Mouse (Mus musculus) limb, embryonic 14.5 days (tissue): Measurements from ENCODE around the gene Metap1d. TPM values are rescaled to one million over a fixed set of nuclear protein-coding genes. Genes with fewer than 3 reads are reported as not detected.
A peak's percentile ranks its signal among the peaks of the same experiment; 100 is the strongest.

Source experiments
- ATAC-seq: fragments of 200-750 bp; cut with Nextera tagmentation; 2 replicates; pipeline ENCODE4 v1.8.0; 2017; ENCODE audit warnings: low read depth, moderate number of reproducible peaks, moderate TSS enrichment; ENCODE audit not compliant: low FRiP score
- DNase-seq: peaks from one replicate; pipeline ENCODE4 v3.0.0-alpha.2; 2015; ENCODE audit warnings: low spot score
- H3K27ac ChIP-seq: fragments of 300-500 bp; sonication (generic); replicated peaks from 2 replicates; pipeline ENCODE4 v1.5.1; 2014; ENCODE audit warnings: low read depth, mild to moderate bottlenecking, low read length, moderate library complexity, mixed read lengths
- H3K27me3 ChIP-seq: fragments of 300-500 bp; sonication (generic); 2 replicates; pipeline ENCODE4 v1.6.1; 2014; ENCODE audit warnings: low read length, mixed read lengths; ENCODE audit not compliant: control insufficient read depth, insufficient read depth
- H3K36me3 ChIP-seq: fragments of 300-500 bp; sonication (generic); 2 replicates; pipeline ENCODE4 v1.6.1; 2014; ENCODE audit warnings: mild to moderate bottlenecking, low read length, moderate library complexity, mixed read lengths; ENCODE audit not compliant: control insufficient read depth, insufficient read depth
- H3K4me1 ChIP-seq: fragments of 300-500 bp; sonication (generic); 2 replicates; pipeline ENCODE4 v1.6.1; 2014; ENCODE audit warnings: antibody characterized with exemption, low read length, mixed read lengths; ENCODE audit not compliant: control insufficient read depth, insufficient read depth
- H3K4me2 ChIP-seq: fragments of 300-500 bp; sonication (generic); replicated peaks from 2 replicates; pipeline ENCODE4 v1.6.1; 2014; ENCODE audit warnings: low read depth, mild to moderate bottlenecking, low read length, moderate library complexity; ENCODE audit not compliant: severe bottlenecking
- H3K4me3 ChIP-seq: fragments of 300-500 bp; sonication (generic); replicated peaks from 2 replicates; pipeline ENCODE4 v1.5.1; 2014; ENCODE audit warnings: low read length
- H3K9ac ChIP-seq: fragments of 300-500 bp; sonication (generic); 2 replicates; pipeline ENCODE4 v1.6.1; 2014; ENCODE audit warnings: mild to moderate bottlenecking, low read depth, low read length, moderate library complexity; ENCODE audit not compliant: severe bottlenecking
- H3K9me3 ChIP-seq: fragments of 300-500 bp; sonication (generic); 2 replicates; pipeline ENCODE4 v1.6.1; 2016; ENCODE audit warnings: low read length; ENCODE audit not compliant: control insufficient read depth
- POLR2A ChIP-seq: fragments of 200-500 bp; IDR thresholded peaks from 2 replicates; pipeline ENCODE4 v1.8.0; 2012; ENCODE audit warnings: inconsistent platforms, mild to moderate bottlenecking, moderate library complexity, borderline replicate concordance; ENCODE audit not compliant: insufficient read depth, insufficient read length; ENCODE audit errors: extremely low read depth
- WGBS: fragments of 180-500 bp; shearing (Covaris S2); extraction: QIAGEN DNeasy Blood & Tissue Kit; methylation state at CpG from one replicate; pipeline ENCODE4 v1.1.7; 2014; 5-methylcytosine and 5-hydroxymethylcytosine counted together
- polyA plus RNA-seq, 2 experiments: library from polyadenylated mRNA; depleted of rRNA in 1 of 2; stranded (reverse) in 1 of 2; unstranded in 1 of 2; fragments of >200 nt; fragmentation: Nextera tagmentation in 1 of 2; extraction: Ambion mirVana in 1 of 2; gene quantifications; 2 replicates each; pipeline versions ENCODE4 v1.2.1 to v1.2.3; 2012 to 2014

Metap1d gene
- polyA plus RNA-seq (2012; rRNA removed) (79.4 and 86.8 TPM in 2 replicates), polyA plus RNA-seq (2014; fragmentation: Nextera tagmentation; extraction: Ambion mirVana) (44.3 and 54.5 TPM in 2 replicates)

DNA sequence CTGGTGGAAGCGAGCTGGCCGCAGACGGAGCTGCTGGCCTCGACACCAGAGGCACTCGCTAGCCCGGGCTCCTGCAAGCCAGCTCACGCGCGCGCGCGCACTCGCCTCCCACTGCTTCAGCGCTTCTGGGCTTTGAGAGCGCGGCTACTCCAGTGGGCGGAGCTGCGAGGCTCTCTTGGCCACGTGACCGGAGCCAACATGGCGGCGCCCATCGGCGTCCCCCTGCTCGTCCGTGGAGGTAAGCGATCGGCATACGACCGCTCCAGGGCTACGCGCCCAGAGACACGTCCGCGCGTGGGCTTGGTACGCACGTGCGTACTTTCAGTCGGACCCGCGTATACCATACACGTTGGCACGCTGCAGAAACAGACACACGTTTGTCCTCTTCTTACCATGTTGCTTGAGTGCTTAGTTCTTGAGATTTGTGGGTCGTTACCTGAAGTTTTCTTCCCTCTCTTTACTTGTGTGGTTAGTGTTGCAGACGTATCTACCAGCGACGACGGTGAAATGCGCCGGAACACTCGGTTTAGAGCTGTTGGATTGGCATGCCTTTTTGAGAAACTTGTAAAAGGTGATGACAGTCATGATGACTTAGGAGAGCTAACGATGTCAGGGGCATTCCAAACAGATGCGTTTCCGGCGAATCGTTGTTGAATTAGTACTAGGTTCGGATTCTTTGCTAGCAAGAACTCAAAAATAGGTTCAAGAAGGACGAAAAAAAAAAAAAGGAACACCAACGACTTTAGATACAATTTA lies at the start of gene Metap1d:
TSS of gene Metap1d (plus strand) at position 116 of the 756 bp plus-strand sequence.
- H3K4me3 ChIP-seq = peak within 1 kb of the TSS; percentile 69
- no peaks in the 10 kb centered on the region for H3K36me3 ChIP-seq
- H3K27ac ChIP-seq = peak within 1 kb of the TSS; percentile 67
- DNase-seq (peak; percentile 95), ATAC-seq (peak; percentile 98)
- no peaks in the 10 kb centered on the region for H3K9me3 ChIP-seq
- WGBS = under 1% methylated on average over 61 of the region's 61 CpGs
- H3K27me3 ChIP-seq = no peaks in the 10 kb centered on the region
- no peaks in the 10 kb centered on the region for H3K4me1 ChIP-seq
- H3K9ac ChIP-seq = peak within 1 kb of the TSS; percentile 68
- H3K4me2 ChIP-seq = peak within 1 kb of the TSS; percentile 83
- TF ChIP-seq POLR2A = peak; percentile 93; the same call in 1 of the 2 replicates

GRCm38 (mm10) chr2:71405613-71406012 lies 47.5 kb upstream of the Metap1d start:
- 90% methylated on average over 1 of the region's 1 CpGs for WGBS
- no peak for TF ChIP-seq POLR2A
- Histone ChIP-seq H3K27ac (no peak overlapping the region), H3K4me3 (no peak overlapping the region), H3K36me3 (peaks cover 35% of the 10 kb centered on the region), H3K9ac (no peak overlapping the region), H3K9me3 (no peaks in the 10 kb centered on the region), H3K4me1 (no peaks in the 10 kb centered on the region), H3K4me2 (no peak overlapping the region), H3K27me3 (no peaks in the 10 kb centered on the region)
- no peak for DNase-seq
- ATAC-seq = no peak

GRCm38 (mm10) chr2:71418760-71419280 lies 34.3 kb upstream of the Metap1d start:
- DNase-seq = no peak
- 68% methylated on average over 3 of the region's 3 CpGs for WGBS
- Histone ChIP-seq H3K9me3 (no peaks in the 10 kb centered on the region), H3K4me1 (no peaks in the 10 kb centered on the region), H3K4me3 (no peak overlapping the region), H3K9ac (no peak overlapping the region), H3K27me3 (no peaks in the 10 kb centered on the region), H3K4me2 (no peak overlapping the region), H3K36me3 (peaks cover 39% of the 10 kb centered on the region), H3K27ac (no peak overlapping the region)
- ATAC-seq = no peak
- no peak for TF ChIP-seq POLR2A

DNA sequence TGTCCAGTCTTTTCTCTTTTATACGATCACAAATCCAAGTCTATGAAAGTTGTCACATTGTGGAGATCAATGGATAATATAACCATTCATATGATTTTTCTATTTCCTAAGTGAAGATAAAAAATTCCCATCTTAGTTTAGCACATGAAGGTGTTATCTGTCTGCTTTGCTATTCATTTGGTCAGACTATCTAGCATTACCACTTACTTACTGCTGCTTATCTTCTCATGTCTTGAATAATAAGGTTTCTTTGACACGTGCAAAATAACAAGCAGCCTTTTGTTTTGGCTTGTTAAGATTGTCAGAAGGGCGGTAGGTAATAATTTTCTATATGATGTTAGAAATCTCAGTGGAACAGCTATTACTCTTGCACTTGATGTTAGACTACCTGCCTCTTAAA lies 33.7 kb upstream of the Metap1d start:
- Histone ChIP-seq H3K4me3 (no peak overlapping the region), H3K27ac (no peak overlapping the region), H3K4me1 (no peaks in the 10 kb centered on the region), H3K27me3 (no peaks in the 10 kb centered on the region), H3K36me3 (peaks cover 39% of the 10 kb centered on the region), H3K4me2 (no peak overlapping the region), H3K9me3 (no peaks in the 10 kb centered on the region), H3K9ac (no peak overlapping the region)
- DNase-seq (no peak), ATAC-seq (no peak)
- WGBS = 82% methylated on average over 3 of the region's 3 CpGs
- no peak for TF ChIP-seq POLR2A

- DNase-seq = no peak
- WGBS = 89% methylated on average over 9 of the region's 9 CpGs
- Histone ChIP-seq H3K27me3 (no peaks in the 10 kb centered on the region), H3K36me3 (peaks cover 39% of the 10 kb centered on the region), H3K9ac (no peak overlapping the region), H3K4me1 (no peaks in the 10 kb centered on the region), H3K4me2 (no peak overlapping the region), H3K9me3 (no peaks in the 10 kb centered on the region), H3K4me3 (no peak overlapping the region), H3K27ac (no peak overlapping the region)
- ATAC-seq = no peak
- no peak for TF ChIP-seq POLR2A
These were observed 32.1 kb upstream of the Metap1d start for GRCm38 (mm10) chr2:71420895-71421425.
